Comparison of ENCODE assay signal across 11 mouse cellular contexts in genomic region chr7:100851481-100852356, GRCm38 (mm10). TPM values are rescaled to one million over a fixed set of nuclear protein-coding genes. Genes with fewer than 3 reads are reported as not detected.
DNase-seq lines count a peak whose midpoint lies in the region; ATAC-seq and TF ChIP-seq lines count a peak whose summit lies in the region.
"Had no signal": no experiment of that assay in that cellular context is flagged by ENCODE, and none has a peak within 500 bp of the region (broad histone marks: within the 10 kb centered on the region; RNA-seq: fewer than 3 reads in every experiment).

No protein-coding gene starts in this region.

- no peaks in the 10 kb centered on the region for H3K36me3 ChIP-seq in hindbrain, embryonic 13.5 days
- H3K36me3 ChIP-seq in hindbrain, postnatal 0 days (ENCODE audit: insufficient read depth, low read length), result no peaks in the 10 kb centered on the region
- no peaks in the 10 kb centered on the region for H3K36me3 ChIP-seq in midbrain, embryonic 12.5 days
- H3K36me3 ChIP-seq in midbrain, embryonic 15.5 days (replicated peaks), result no peaks in the 10 kb centered on the region
- no peaks in the 10 kb centered on the region for H3K36me3 ChIP-seq in midbrain, embryonic 16.5 days (ENCODE audit: control insufficient read depth, insufficient read depth, low read length)
- H3K36me3 ChIP-seq: hindbrain, embryonic 15.5 days had no signal

- H3K4me2 ChIP-seq in hindbrain, embryonic 13.5 days, result no peak overlapping the region
- H3K4me2 ChIP-seq in hindbrain, postnatal 0 days (ENCODE audit: low read depth, low read length), result no peak overlapping the region
- no peak overlapping the region for H3K4me2 ChIP-seq in midbrain, embryonic 12.5 days (replicated peaks)
- H3K4me2 ChIP-seq in midbrain, embryonic 15.5 days, result no peak overlapping the region
- no peak overlapping the region for H3K4me2 ChIP-seq in midbrain, embryonic 16.5 days (ENCODE audit: low read length)
- H3K4me2 ChIP-seq: hindbrain, embryonic 15.5 days had no signal

- ATAC-seq in hindbrain, embryonic 13.5 days (ENCODE audit: low FRiP score), result no peak
- ATAC-seq in hindbrain, postnatal 0 days, result no peak
- no peak for ATAC-seq in midbrain, embryonic 12.5 days (ENCODE audit: low FRiP score, low read depth)
- no peak for ATAC-seq in midbrain, embryonic 15.5 days (replicated peaks)
- ATAC-seq in midbrain, embryonic 16.5 days, result no peak

- peaks cover 32% of the 10 kb centered on the region for H3K4me1 ChIP-seq in hindbrain, embryonic 13.5 days (replicated peaks)
- H3K4me1 ChIP-seq in hindbrain, postnatal 0 days (ENCODE audit: insufficient read depth, low read length), result peaks cover 11% of the 10 kb centered on the region; the same call in 1 of the 2 replicates
- peaks cover 5% of the 10 kb centered on the region; the same call in 1 of the 2 replicates for H3K4me1 ChIP-seq in midbrain, embryonic 12.5 days
- H3K4me1 ChIP-seq in midbrain, embryonic 15.5 days, result peaks cover 11% of the 10 kb centered on the region; the same call in 1 of the 2 replicates
- H3K4me1 ChIP-seq in midbrain, embryonic 16.5 days (ENCODE audit: control insufficient read depth, insufficient read depth, low read length), result no peaks in the 10 kb centered on the region; the same call in 1 of the 2 replicates

- H3K9me3 ChIP-seq in hindbrain, embryonic 13.5 days, result no peaks in the 10 kb centered on the region
- no peaks in the 10 kb centered on the region for H3K9me3 ChIP-seq in hindbrain, postnatal 0 days (ENCODE audit: low read length)
- H3K9me3 ChIP-seq in midbrain, embryonic 12.5 days, result no peaks in the 10 kb centered on the region
- H3K9me3 ChIP-seq in midbrain, embryonic 15.5 days, result no peaks in the 10 kb centered on the region
- H3K9me3 ChIP-seq in midbrain, embryonic 16.5 days (replicated peaks; ENCODE audit: control insufficient read depth, low read length, poor library complexity, severe bottlenecking), result no peaks in the 10 kb centered on the region
- H3K9me3 ChIP-seq: hindbrain, embryonic 15.5 days; megakaryocyte, embryonic 14.5 days had no signal

- no peak overlapping the region for H3K4me3 ChIP-seq in hindbrain, embryonic 13.5 days
- no peak overlapping the region for H3K4me3 ChIP-seq in hindbrain, postnatal 0 days (ENCODE audit: low read length)
- H3K4me3 ChIP-seq in midbrain, embryonic 12.5 days, result no peak overlapping the region
- H3K4me3 ChIP-seq in midbrain, embryonic 15.5 days, result no peak overlapping the region
- no peak overlapping the region for H3K4me3 ChIP-seq in midbrain, embryonic 16.5 days (ENCODE audit: low read depth, low read length)
- H3K4me3 ChIP-seq: hindbrain, embryonic 15.5 days; megakaryocyte, embryonic 14.5 days had no signal

- 69% methylated on average over 9 of the region's 9 CpGs for WGBS in hindbrain, embryonic 13.5 days
- WGBS in hindbrain, postnatal 0 days, result 58% methylated on average over 9 of the region's 9 CpGs
- 77% methylated on average over 9 of the region's 9 CpGs for WGBS in midbrain, embryonic 12.5 days
- 68% methylated on average over 9 of the region's 9 CpGs for WGBS in midbrain, embryonic 15.5 days
- WGBS in midbrain, embryonic 16.5 days, result 66% methylated on average over 9 of the region's 9 CpGs

- H3K27ac ChIP-seq in hindbrain, embryonic 13.5 days, result peak overlapping the region; percentile 62
- no peak overlapping the region; the same call in 1 of the 2 replicates for H3K27ac ChIP-seq in hindbrain, postnatal 0 days
- H3K27ac ChIP-seq in midbrain, embryonic 12.5 days (replicated peaks), result no peak overlapping the region
- H3K27ac ChIP-seq in midbrain, embryonic 15.5 days, result no peak overlapping the region
- no peak overlapping the region; the same call in 1 of the 2 replicates for H3K27ac ChIP-seq in midbrain, embryonic 16.5 days (ENCODE audit: low read length)
- H3K27ac ChIP-seq: hindbrain, embryonic 15.5 days had no signal

- no peaks in the 10 kb centered on the region for H3K27me3 ChIP-seq in hindbrain, embryonic 13.5 days
- H3K27me3 ChIP-seq in hindbrain, postnatal 0 days (ENCODE audit: insufficient read depth, low read length), result no peaks in the 10 kb centered on the region
- no peaks in the 10 kb centered on the region for H3K27me3 ChIP-seq in midbrain, embryonic 12.5 days
- no peaks in the 10 kb centered on the region for H3K27me3 ChIP-seq in midbrain, embryonic 15.5 days (replicated peaks)
- no peaks in the 10 kb centered on the region for H3K27me3 ChIP-seq in midbrain, embryonic 16.5 days (ENCODE audit: control insufficient read depth, insufficient read depth, low read depth, low read length)
- H3K27me3 ChIP-seq: hindbrain, embryonic 15.5 days; megakaryocyte, embryonic 14.5 days had no signal

- no peak for TF ChIP-seq CTCF in hindbrain, postnatal 0 days (IDR thresholded peaks at IDR 0.05; ENCODE audit: low read depth)

- peak; percentile 23 for DNase-seq in adrenal gland, postnatal 10 days
- no peak for DNase-seq in adrenal gland, postnatal 36 days
- no peak for DNase-seq in hindbrain, postnatal 0 days (ENCODE audit: low spot score)
- DNase-seq in layer of hippocampus, postnatal 14 days (ENCODE audit: low spot score in 2 of 2), result no peak
- DNase-seq: right cerebral cortex, adult 18-20 months had no signal

- H3K9ac ChIP-seq in hindbrain, embryonic 13.5 days, result 0 out of 2 replicates have a peak overlapping the region, but pooled peaks have one; percentile 3
- H3K9ac ChIP-seq in hindbrain, postnatal 0 days (replicated peaks; ENCODE audit: low read length), result no peak overlapping the region
- H3K9ac ChIP-seq in midbrain, embryonic 12.5 days (replicated peaks), result 0 out of 2 replicates have a peak overlapping the region, but pooled peaks have one; percentile 4
- H3K9ac ChIP-seq in midbrain, embryonic 15.5 days, result no peak overlapping the region
- H3K9ac ChIP-seq in midbrain, embryonic 16.5 days (ENCODE audit: low read depth, low read length), result 0 out of 2 replicates have a peak overlapping the region, but pooled peaks have one; percentile 25
- H3K9ac ChIP-seq: hindbrain, embryonic 15.5 days had no signal

RNA-seq across cellular contexts. Expression of gene Relt, which starts 11.5 kb away (rescaled TPM):
- 1 to 10 TPM; 2.8 to 6.7 TPM for total RNA-seq in adrenal gland, postnatal 10 days (2021)
- 1 to 10 TPM; 1.6 to 4.2 TPM for total RNA-seq in adrenal gland, postnatal 36 days (2021)
- polyA plus RNA-seq in hindbrain, embryonic 13.5 days (2015; fragmentation: Nextera tagmentation; extraction: Ambion mirVana), result 4.3 and 4.8 TPM in 2 replicates
- 10.5 and 12.2 TPM in 2 replicates for total RNA-seq in hindbrain, postnatal 0 days (2014; rRNA removed)
- polyA plus RNA-seq in hindbrain, postnatal 0 days (2015; fragmentation: Nextera tagmentation; extraction: Ambion mirVana), result 5.0 and 6.2 TPM in 2 replicates
- 2.3 and 2.4 TPM in 2 replicates for polyA plus RNA-seq in midbrain, embryonic 12.5 days (2016; fragmentation: Nextera tagmentation; extraction: Ambion mirVana)
- 4.7 and 5.9 TPM in 2 replicates for polyA plus RNA-seq in midbrain, embryonic 15.5 days (2015; fragmentation: Nextera tagmentation; extraction: Ambion mirVana)
- 5.0 and 5.4 TPM in 2 replicates for polyA plus RNA-seq in midbrain, embryonic 16.5 days (2015; fragmentation: Nextera tagmentation; extraction: Ambion mirVana)
- total RNA-seq in layer of hippocampus, postnatal 14 days (2021), result 10 to 100 TPM; 10.5 to 14.3 TPM

Comparison
In these comparisons a context has a peak if more than half of its experiments do, and no peak if none do; other contexts are left out.
1. H3K9ac ChIP-seq: peak in hindbrain, embryonic 13.5 days (single experiment), midbrain, embryonic 12.5 days (single experiment) and midbrain, embryonic 16.5 days (single experiment); none in hindbrain, postnatal 0 days (single experiment) and midbrain, embryonic 15.5 days (single experiment).